16 mouse cellular contexts compared by ENCODE assay signal in the genomic region with DNA sequence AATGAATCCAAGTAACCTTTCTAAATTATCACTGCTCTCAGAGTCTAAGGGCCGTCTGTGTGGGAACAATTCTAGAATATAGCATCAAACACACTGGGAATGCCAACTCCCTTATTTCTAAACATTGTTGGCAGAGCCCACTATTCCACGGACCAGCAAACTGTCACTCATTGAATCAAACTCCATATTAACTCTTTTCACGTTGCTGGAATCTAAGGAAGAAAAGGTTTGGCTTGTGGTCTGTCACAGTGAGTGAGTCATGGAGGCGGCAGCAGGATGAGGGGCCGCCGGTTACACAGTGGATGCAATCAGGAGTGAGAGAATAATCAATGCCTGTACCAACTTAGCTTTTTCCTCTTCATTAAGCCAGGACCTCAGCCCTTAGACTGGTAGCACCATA. TPM values are rescaled to one million over a fixed set of nuclear protein-coding genes. Genes with fewer than 3 reads are reported as not detected.
"Had no signal": no experiment of that assay in that cellular context is flagged by ENCODE, and none has a peak within 500 bp of the region (broad histone marks: within the 10 kb centered on the region; RNA-seq: fewer than 3 reads in every experiment).

No protein-coding gene starts in this region.

- H3K27me3 ChIP-seq: limb, embryonic 15.5 days; liver, embryonic 13.5 days; lung, embryonic 15.5 days; megakaryocyte, embryonic 14.5 days; neural tube, embryonic 12.5 days; stomach, embryonic 15.5 days had no signal

- ATAC-seq: liver, postnatal 0 days; midbrain, embryonic 16.5 days had no signal

- H3K4me3 ChIP-seq: limb, embryonic 15.5 days; liver, embryonic 13.5 days; lung, embryonic 15.5 days; megakaryocyte, embryonic 14.5 days; neural tube, embryonic 12.5 days; stomach, embryonic 15.5 days had no signal

- H3K36me3 ChIP-seq: limb, embryonic 15.5 days; liver, embryonic 13.5 days; lung, embryonic 15.5 days; neural tube, embryonic 12.5 days; stomach, embryonic 15.5 days had no signal

- H3K9me3 ChIP-seq: limb, embryonic 15.5 days; liver, embryonic 13.5 days; lung, embryonic 15.5 days; megakaryocyte, embryonic 14.5 days; neural tube, embryonic 12.5 days; stomach, embryonic 15.5 days had no signal

- H3K4me1 ChIP-seq: liver, embryonic 13.5 days; lung, embryonic 15.5 days; megakaryocyte, embryonic 14.5 days; neural tube, embryonic 12.5 days; stomach, embryonic 15.5 days had no signal

- H3K27ac ChIP-seq: kidney, postnatal 0 days; limb, embryonic 15.5 days; liver, embryonic 13.5 days; lung, embryonic 15.5 days; macrophage; neural tube, embryonic 12.5 days; stomach, embryonic 15.5 days had no signal

- DNase-seq: layer of hippocampus, adult 9-11 months; layer of hippocampus, postnatal 36 days; liver, embryonic 13.5 days; liver, postnatal 0 days; lung, postnatal 14 days; retina, postnatal 1 day; thymus, postnatal 36 days had no signal

- H3K9ac ChIP-seq: limb, embryonic 15.5 days; liver, embryonic 13.5 days; liver, postnatal 0 days; lung, embryonic 15.5 days; neural tube, embryonic 12.5 days; stomach, embryonic 15.5 days had no signal

- H3K4me2 ChIP-seq: limb, embryonic 15.5 days; liver, embryonic 13.5 days; lung, embryonic 15.5 days; midbrain, embryonic 11.5 days; neural tube, embryonic 12.5 days; stomach, embryonic 15.5 days had no signal

RNA-seq across cellular contexts. Expression of gene Rnf152, which starts 54.3 kb away (rescaled TPM):
- polyA plus RNA-seq: macrophage had no signal
